Mouse (Mus musculus) adipocyte (in vitro differentiated cells): Measurements from ENCODE around the gene Cdc34.

Experiments used
- DNase-seq: peaks from one replicate; pipeline ENCODE4 v3.0.0-alpha.2; 2016; ENCODE audit warnings: low spot score

The Cdc34 gene

GRCm38 (mm10) chr10:79670071-79670888 is 11.7 kb upstream of the Cdc34 start:
- no peak for DNase-seq

- no peak for DNase-seq
These were observed 10.5 kb upstream of the Cdc34 start for GRCm38 (mm10) chr10:79671396-79672087.

GRCm38 (mm10) chr10:79672088-79672455 is 9.9 kb upstream of the Cdc34 start:
- no peak for DNase-seq

GRCm38 (mm10) chr10:79673054-79673453 is 8.9 kb upstream of the Cdc34 start:
- no peak for DNase-seq

GRCm38 (mm10) chr10:79675346-79676035 is 6.5 kb upstream of the Cdc34 start:
- DNase-seq: no peak

- DNase-seq: no peak
These were observed 1.1 kb upstream of the Cdc34 start for GRCm38 (mm10) chr10:79680606-79681495.

GRCm38 (mm10) chr10:79682551-79682915 is 538 bp downstream of the Cdc34 start:
- no peak for DNase-seq

- DNase-seq: peak; percentile 81
These were observed 1.1 kb downstream of the Cdc34 start for GRCm38 (mm10) chr10:79682916-79683582.

GRCm38 (mm10) chr10:79683726-79684640 is 2.0 kb downstream of the Cdc34 start:
- DNase-seq: peak; percentile 78

- no peak for DNase-seq
These were observed 3.0 kb downstream of the Cdc34 start for GRCm38 (mm10) chr10:79684770-79685600.

- DNase-seq: no peak
These were observed 4.2 kb downstream of the Cdc34 start for GRCm38 (mm10) chr10:79686219-79686618.

- DNase-seq: no peak
These were observed 4.7 kb downstream of the Cdc34 start for GRCm38 (mm10) chr10:79686691-79687090.

GRCm38 (mm10) chr10:79687513-79687912 is 5.5 kb downstream of the Cdc34 start:
- no peak for DNase-seq

GRCm38 (mm10) chr10:79688720-79689119 is 6.7 kb downstream of the Cdc34 start, which contains the start of gene Gzmm:
TSS of gene Gzmm (plus strand) at chr10:79689020.
- no peak for DNase-seq

- DNase-seq: no peak
These were observed 7.2 kb downstream of the Cdc34 start for GRCm38 (mm10) chr10:79689178-79689577.

GRCm38 (mm10) chr10:79691986-79692548 is 10.1 kb downstream of the Cdc34 start:
- DNase-seq: no peak

- no peak for DNase-seq
These were observed 11.8 kb downstream of the Cdc34 start for GRCm38 (mm10) chr10:79693580-79694378.

GRCm38 (mm10) chr10:79694379-79694655 is 12.3 kb downstream of the Cdc34 start:
- DNase-seq: no peak
